Comparison of ENCODE assay signal across 10 mouse cellular contexts in the genomic region with DNA sequence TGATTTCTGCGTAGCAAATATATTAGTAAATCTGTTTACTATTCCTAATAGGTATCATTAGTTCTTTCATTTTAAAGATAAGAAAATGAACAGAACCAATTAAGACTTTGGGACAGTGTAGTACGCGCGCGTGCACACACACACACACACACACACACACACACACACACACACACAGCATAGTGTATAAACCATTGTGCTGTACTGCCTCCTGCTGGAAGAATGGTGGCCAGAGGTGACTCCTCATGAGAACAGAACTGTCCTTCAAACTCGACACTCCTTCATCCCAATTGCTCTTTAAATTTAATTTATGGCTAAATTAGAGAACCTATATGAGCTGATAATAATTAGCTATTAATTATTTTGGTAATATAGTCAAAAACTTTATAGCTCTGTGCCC. TPM values are rescaled to one million over a fixed set of nuclear protein-coding genes. Genes with fewer than 3 reads are reported as not detected.
DNase-seq lines count a peak whose midpoint lies in the region; TF ChIP-seq lines count a peak whose summit lies in the region.
"Had no signal": no experiment of that assay in that cellular context is flagged by ENCODE, and none has a peak within 500 bp of the region (broad histone marks: within the 10 kb centered on the region; RNA-seq: fewer than 3 reads in every experiment).

No protein-coding gene starts in this region.

- H3K36me3 ChIP-seq in spleen, adult 2 months (ENCODE audit: control insufficient read depth, insufficient read depth, low read length): peaks cover 6% of the 10 kb centered on the region
- H3K36me3 ChIP-seq: liver, embryonic 13.5 days had no signal

- no peak overlapping the region for H3K4me3 ChIP-seq in spleen, adult 2 months (ENCODE audit: extremely low read depth, insufficient read depth, insufficient read length)
- H3K4me3 ChIP-seq in lung, adult 2 months (replicated peaks; ENCODE audit: extremely low read depth, low read depth, low read length): no peak overlapping the region
- H3K4me3 ChIP-seq: liver, embryonic 13.5 days had no signal

- no peak overlapping the region for H3K27ac ChIP-seq in spleen, adult 2 months (ENCODE audit: insufficient read depth, low read length)

- TF ChIP-seq POLR2A in spleen, adult 2 months (IDR thresholded peaks at IDR 0.05; ENCODE audit: low read depth, low read length): no peak
- no peak for TF ChIP-seq POLR2A in lung, adult 2 months (IDR thresholded peaks at IDR 0.05; ENCODE audit: borderline replicate concordance, extremely low read depth, low read depth, low read length)

- H3K4me1 ChIP-seq in spleen, adult 2 months (ENCODE audit: control insufficient read depth, insufficient read depth, insufficient read length): no peaks in the 10 kb centered on the region
- H3K4me1 ChIP-seq in lung, adult 2 months (ENCODE audit: control insufficient read depth, insufficient read depth, low read length): no peaks in the 10 kb centered on the region

- intact Hi-C loops in left cerebral cortex, postnatal 36 days (cut with DNase I): no loop called here

- DNase-seq in cerebellum, postnatal 10 days: peak; percentile 55 to 58
- no peak for DNase-seq in cerebellum, postnatal 4 days (ENCODE audit: low spot score in 2 of 2)
- peak in 1 of 2 experiments; percentile 53 for DNase-seq in spleen, adult 2 months (ENCODE audit: low read depth in 1 of 2, low spot score in 2 of 2)
- DNase-seq in spleen, adult 12 weeks (ENCODE audit: low spot score): no peak
- no peak for DNase-seq in lung, adult 2 months
- peak; percentile 84 for DNase-seq in thymus, postnatal 4 days
- DNase-seq in cerebellum, postnatal 36 days: no peak
- DNase-seq in left cerebral cortex, postnatal 36 days (ENCODE audit: low spot score in 2 of 2): no peak
- DNase-seq: liver, embryonic 13.5 days had no signal

- TF ChIP-seq CTCF in spleen, adult 2 months (IDR thresholded peaks at IDR 0.05; ENCODE audit: extremely low read depth, insufficient read depth, insufficient read length, insufficient replicate concordance): peak; percentile 65; the same call in 1 of the 2 replicates
- peak; percentile 53; the same call in 1 of the 2 replicates for TF ChIP-seq CTCF in lung, adult 2 months (IDR thresholded peaks at IDR 0.05; ENCODE audit: insufficient read depth, low read length)

- H3K27me3 ChIP-seq in spleen, adult 2 months (ENCODE audit: control insufficient read depth, insufficient read depth, low read length): no peaks in the 10 kb centered on the region
- H3K27me3 ChIP-seq: liver, embryonic 13.5 days had no signal

- 81% methylated on average over 6 of the region's 6 CpGs for WGBS in spleen, adult 2 months
- WGBS in lung, adult 2 months: 82% methylated on average over 6 of the region's 6 CpGs

RNA-seq across cellular contexts. Expression of a gene that starts 25.9 kb away (rescaled TPM):
- polyA plus RNA-seq in spleen, adult 2 months (2012; rRNA removed): not detected in 2 replicates
- polyA plus RNA-seq in lung, adult 2 months (2012; rRNA removed): not detected in 2 replicates
- not detected for total RNA-seq in left cerebral cortex, postnatal 36 days (2021)
- polyA plus RNA-seq: heart, embryonic 14.5 days; liver, embryonic 13.5 days had no signal

RNA-seq across cellular contexts. Expression of a gene that starts 44.1 kb away (rescaled TPM):
- polyA plus RNA-seq in spleen, adult 2 months (2012; rRNA removed): 1.5 TPM in 2 replicates
- polyA plus RNA-seq in lung, adult 2 months (2012; rRNA removed): 3.2 and 4.6 TPM in 2 replicates
- total RNA-seq in left cerebral cortex, postnatal 36 days (2021): 1 to 10 TPM; 2.7 to 3.3 TPM

RNA-seq across cellular contexts. Expression of a gene that starts 45.2 kb away (rescaled TPM):
- 4.4 and 5.1 TPM in 2 replicates for polyA plus RNA-seq in spleen, adult 2 months (2012; rRNA removed)
- polyA plus RNA-seq in lung, adult 2 months (2012; rRNA removed): 6.5 and 7.3 TPM in 2 replicates
- 1 to 10 TPM; 6.0 to 8.3 TPM for total RNA-seq in left cerebral cortex, postnatal 36 days (2021)

Comparison
In these comparisons a context has a peak if more than half of its experiments do, and no peak if none do; other contexts are left out.
1. DNase-seq: peak in cerebellum, postnatal 10 days (2 of 2) and thymus, postnatal 4 days (single experiment); none in cerebellum, postnatal 4 days (0 of 2), spleen, adult 12 weeks (single experiment), lung, adult 2 months (single experiment), cerebellum, postnatal 36 days (0 of 2) and left cerebral cortex, postnatal 36 days (0 of 2).